Mouse (Mus musculus): ENCODE data around the gene Mrgprf.

Mrgprf gene

GRCm38 (mm10) chr7:145334428-145335027, 33.9 kb downstream of the Mrgprf start:
- in situ Hi-C loops (cut with MboI; ENCODE audit: unreplicated experiment in 2 of 2): no loop called here

- in situ Hi-C loops (cut with MboI; ENCODE audit: unreplicated experiment in 2 of 2): no loop called here
Measured at GRCm38 (mm10) chr7:145335199-145335598, 34.6 kb downstream of the Mrgprf start.

GRCm38 (mm10) chr7:145335616-145336332, 35.1 kb downstream of the Mrgprf start:
- in situ Hi-C loops (cut with MboI; ENCODE audit: unreplicated experiment in 2 of 2): no loop called here

DNA sequence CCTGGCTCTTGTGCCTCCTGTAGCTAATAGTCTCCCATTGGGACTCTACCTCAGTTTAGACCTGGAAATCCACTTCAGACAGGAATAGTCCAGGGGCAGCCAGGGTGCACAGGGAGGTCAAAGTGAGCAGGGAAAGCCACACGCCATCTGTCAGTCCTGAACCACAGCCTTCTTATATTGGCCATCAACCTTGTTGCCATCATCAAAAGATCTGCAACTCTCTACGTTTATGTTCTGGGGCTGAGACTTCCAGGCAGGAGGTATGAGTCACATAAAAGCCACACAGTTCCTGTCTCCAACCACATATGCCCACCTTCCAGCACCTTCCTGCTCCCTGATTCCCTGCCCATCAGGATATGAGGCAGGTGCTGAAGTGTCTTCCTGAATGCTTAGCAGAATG, 37.3 kb downstream of the Mrgprf start:
- in situ Hi-C loops (cut with MboI; ENCODE audit: unreplicated experiment in 2 of 2): no loop called here

DNA sequence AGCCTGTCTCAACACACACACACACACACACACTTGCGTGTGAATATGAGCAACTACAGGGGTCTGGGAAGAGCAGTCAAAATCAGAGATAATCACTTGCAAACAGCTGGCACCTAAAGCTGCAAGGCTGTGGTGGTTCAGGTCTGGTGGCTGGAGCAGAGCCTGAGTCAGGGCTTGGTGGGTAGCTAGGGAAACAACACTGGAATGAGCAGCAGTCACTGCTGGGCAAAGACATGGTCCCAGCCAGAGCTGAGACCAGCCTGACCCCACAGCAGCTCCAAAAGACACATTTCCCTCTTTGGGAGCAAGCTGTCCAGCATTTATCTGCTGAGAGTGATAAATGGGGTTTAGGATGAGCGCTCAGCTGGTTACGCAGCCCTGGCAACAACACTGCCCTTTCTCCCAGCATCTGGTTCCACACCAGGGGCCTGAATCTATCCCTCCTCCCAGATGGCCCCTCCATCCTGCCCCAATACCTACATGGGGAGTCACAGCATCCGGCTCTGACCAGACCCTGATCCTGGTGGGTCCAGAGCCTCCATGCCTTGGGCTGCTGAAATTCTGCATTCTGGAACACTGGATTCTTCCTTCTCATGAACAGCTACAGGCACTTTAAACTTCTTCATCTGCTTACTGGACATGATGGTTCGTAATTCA, 39.7 kb downstream of the Mrgprf start:
- in situ Hi-C loops (cut with MboI; ENCODE audit: unreplicated experiment in 2 of 2): no loop called here
